Mouse (Mus musculus): ENCODE results near the gene Vps35. TPM values are rescaled to one million over a fixed set of nuclear protein-coding genes. Genes with fewer than 3 reads are reported as not detected.

Vps35 gene
- 163 and 170 TPM in 2 replicates for polyA plus RNA-seq (2015; fragmentation: Nextera tagmentation; extraction: Ambion mirVana)

GRCm38 (mm10) chr8:85299434-85300077, at the start of gene Vps35, which contains the start of gene Orc6:
TSS of gene Vps35 (minus strand) at chr8:85299802.
TSS of gene Orc6 (plus strand) at chr8:85299632.
- WGBS = under 1% methylated on average over 63 of the region's 63 CpGs
- H3K27me3 ChIP-seq (replicated peaks) = no peaks in the 10 kb centered on the region
- H3K9me3 ChIP-seq = no peaks in the 10 kb centered on the region
- H3K4me3 ChIP-seq = peak within 1 kb of the TSS; percentile 71
- H3K4me2 ChIP-seq = peak within 1 kb of the TSS; percentile 64
- peaks cover 8% of the 10 kb centered on the region for H3K36me3 ChIP-seq (replicated peaks)
- ATAC-seq (replicated peaks) = peak; percentile 99
- peak within 1 kb of the TSS; percentile 99 for H3K27ac ChIP-seq
- peak within 1 kb of the TSS; percentile 75 for H3K9ac ChIP-seq
- peaks cover 39% of the 10 kb centered on the region for H3K4me1 ChIP-seq

- Histone ChIP-seq H3K36me3 (replicated peaks) (no peaks in the 10 kb centered on the region), H3K9ac (no peak overlapping the region), H3K9me3 (no peaks in the 10 kb centered on the region), H3K4me3 (no peak overlapping the region), H3K27ac (no peak overlapping the region), H3K4me2 (no peak overlapping the region), H3K4me1 (no peaks in the 10 kb centered on the region), H3K27me3 (replicated peaks) (no peaks in the 10 kb centered on the region)
- ATAC-seq (replicated peaks) = no peak
- 63% methylated on average over 5 of the region's 5 CpGs for WGBS
These were observed 40.4 kb upstream of the Vps35 start for GRCm38 (mm10) chr8:85339871-85340573.

GRCm38 (mm10) chr8:85337681-85338080, 38.1 kb upstream of the Vps35 start:
- no peak overlapping the region for H3K9ac ChIP-seq
- H3K36me3 ChIP-seq (replicated peaks) = no peaks in the 10 kb centered on the region
- no peak overlapping the region for H3K27ac ChIP-seq
- H3K27me3 ChIP-seq (replicated peaks) = no peaks in the 10 kb centered on the region
- WGBS = 87% methylated on average over 4 of the region's 4 CpGs
- H3K4me2 ChIP-seq = no peak overlapping the region
- no peak for ATAC-seq (replicated peaks)
- H3K4me3 ChIP-seq = no peak overlapping the region
- no peaks in the 10 kb centered on the region for H3K9me3 ChIP-seq
- no peaks in the 10 kb centered on the region for H3K4me1 ChIP-seq

- no peak overlapping the region for H3K4me3 ChIP-seq
- H3K4me1 ChIP-seq = no peaks in the 10 kb centered on the region
- H3K27ac ChIP-seq = no peak overlapping the region
- no peak overlapping the region for H3K9ac ChIP-seq
- H3K4me2 ChIP-seq = no peak overlapping the region
- no peaks in the 10 kb centered on the region for H3K27me3 ChIP-seq (replicated peaks)
- H3K36me3 ChIP-seq (replicated peaks) = no peaks in the 10 kb centered on the region
- WGBS = 87% methylated on average over 6 of the region's 6 CpGs
- ATAC-seq (replicated peaks) = no peak
- H3K9me3 ChIP-seq = no peaks in the 10 kb centered on the region
These were observed 36.8 kb upstream of the Vps35 start for GRCm38 (mm10) chr8:85336211-85336933.

- Histone ChIP-seq H3K9me3 (no peaks in the 10 kb centered on the region), H3K9ac (no peak overlapping the region), H3K36me3 (replicated peaks) (no peaks in the 10 kb centered on the region), H3K4me1 (no peaks in the 10 kb centered on the region), H3K27ac (no peak overlapping the region), H3K27me3 (replicated peaks) (no peaks in the 10 kb centered on the region), H3K4me2 (no peak overlapping the region), H3K4me3 (no peak overlapping the region)
- no peak for ATAC-seq (replicated peaks)
These were observed 35.5 kb upstream of the Vps35 start for GRCm38 (mm10) chr8:85335105-85335504.

GRCm38 (mm10) chr8:85329506-85329905, 29.9 kb upstream of the Vps35 start:
- Histone ChIP-seq H3K9ac (no peak overlapping the region), H3K36me3 (replicated peaks) (no peaks in the 10 kb centered on the region), H3K9me3 (no peaks in the 10 kb centered on the region), H3K27me3 (replicated peaks) (no peaks in the 10 kb centered on the region), H3K4me3 (no peak overlapping the region), H3K4me2 (no peak overlapping the region), H3K4me1 (no peaks in the 10 kb centered on the region), H3K27ac (no peak overlapping the region)
- 75% methylated on average over 1 of the region's 1 CpGs for whole genome bisulfite sequencing
- ATAC-seq (replicated peaks) = no peak

- no peak for ATAC-seq (replicated peaks)
- Histone ChIP-seq H3K4me1 (no peaks in the 10 kb centered on the region), H3K4me3 (no peak overlapping the region), H3K4me2 (no peak overlapping the region), H3K36me3 (replicated peaks) (no peaks in the 10 kb centered on the region), H3K27ac (no peak overlapping the region), H3K9me3 (no peaks in the 10 kb centered on the region), H3K27me3 (replicated peaks) (no peaks in the 10 kb centered on the region), H3K9ac (no peak overlapping the region)
- WGBS = 84% methylated on average over 9 of the region's 9 CpGs
These were observed 27.4 kb upstream of the Vps35 start for GRCm38 (mm10) chr8:85327036-85327435.

- H3K36me3 ChIP-seq (replicated peaks) = no peaks in the 10 kb centered on the region
- H3K27ac ChIP-seq = no peak overlapping the region
- H3K4me3 ChIP-seq = no peak overlapping the region
- no peak for ATAC-seq (replicated peaks)
- H3K27me3 ChIP-seq (replicated peaks) = no peaks in the 10 kb centered on the region
- H3K9ac ChIP-seq = no peak overlapping the region
- no peaks in the 10 kb centered on the region for H3K9me3 ChIP-seq
- no peaks in the 10 kb centered on the region for H3K4me1 ChIP-seq
- whole genome bisulfite sequencing = 86% methylated on average over 3 of the region's 3 CpGs
- no peak overlapping the region for H3K4me2 ChIP-seq
These were observed 23.5 kb upstream of the Vps35 start for GRCm38 (mm10) chr8:85323084-85323483.

- Histone ChIP-seq H3K4me1 (no peaks in the 10 kb centered on the region), H3K9ac (no peak overlapping the region), H3K36me3 (replicated peaks) (no peaks in the 10 kb centered on the region), H3K27me3 (replicated peaks) (no peaks in the 10 kb centered on the region), H3K4me3 (no peak overlapping the region), H3K9me3 (no peaks in the 10 kb centered on the region), H3K27ac (no peak overlapping the region), H3K4me2 (no peak overlapping the region)
- no peak for ATAC-seq (replicated peaks)
- 93% methylated on average over 15 of the region's 15 CpGs for WGBS
These were observed 22.4 kb upstream of the Vps35 start for GRCm38 (mm10) chr8:85321981-85322380.

- WGBS = 95% methylated on average over 4 of the region's 4 CpGs
- no peak overlapping the region for H3K4me2 ChIP-seq
- no peak overlapping the region for H3K4me3 ChIP-seq
- no peaks in the 10 kb centered on the region for H3K9me3 ChIP-seq
- no peaks in the 10 kb centered on the region for H3K4me1 ChIP-seq
- H3K27ac ChIP-seq = no peak overlapping the region
- no peak overlapping the region for H3K9ac ChIP-seq
- ATAC-seq (replicated peaks) = no peak
- H3K27me3 ChIP-seq (replicated peaks) = no peaks in the 10 kb centered on the region
- H3K36me3 ChIP-seq (replicated peaks) = no peaks in the 10 kb centered on the region
These were observed 18.9 kb upstream of the Vps35 start for GRCm38 (mm10) chr8:85318534-85318933.

- ATAC-seq (replicated peaks) = no peak
- no peaks in the 10 kb centered on the region for H3K4me1 ChIP-seq
These were observed 13.4 kb upstream of the Vps35 start for GRCm38 (mm10) chr8:85313036-85313435.

GRCm38 (mm10) chr8:85311743-85312142, 12.1 kb upstream of the Vps35 start:
- Histone ChIP-seq H3K27ac (no peak overlapping the region), H3K27me3 (replicated peaks) (no peaks in the 10 kb centered on the region), H3K4me1 (no peaks in the 10 kb centered on the region), H3K4me2 (no peak overlapping the region), H3K4me3 (no peak overlapping the region), H3K9me3 (no peaks in the 10 kb centered on the region), H3K9ac (no peak overlapping the region), H3K36me3 (replicated peaks) (peaks cover 17% of the 10 kb centered on the region)
- ATAC-seq (replicated peaks) = no peak

More at GRCm38 (mm10) chr8:85313036-85313435, 13.4 kb upstream of the Vps35 start:
- Histone ChIP-seq H3K9me3 (no peaks in the 10 kb centered on the region), H3K4me3 (no peak overlapping the region), H3K36me3 (replicated peaks) (peaks cover 10% of the 10 kb centered on the region; the same call in 1 of the 2 replicates), H3K4me2 (no peak overlapping the region), H3K27me3 (replicated peaks) (no peaks in the 10 kb centered on the region), H3K9ac (no peak overlapping the region), H3K27ac (no peak overlapping the region)
- 75% methylated on average over 3 of the region's 3 CpGs for WGBS
